Mouse (Mus musculus): Measurements from ENCODE around the gene Mrm2.

Gene Mrm2

DNA sequence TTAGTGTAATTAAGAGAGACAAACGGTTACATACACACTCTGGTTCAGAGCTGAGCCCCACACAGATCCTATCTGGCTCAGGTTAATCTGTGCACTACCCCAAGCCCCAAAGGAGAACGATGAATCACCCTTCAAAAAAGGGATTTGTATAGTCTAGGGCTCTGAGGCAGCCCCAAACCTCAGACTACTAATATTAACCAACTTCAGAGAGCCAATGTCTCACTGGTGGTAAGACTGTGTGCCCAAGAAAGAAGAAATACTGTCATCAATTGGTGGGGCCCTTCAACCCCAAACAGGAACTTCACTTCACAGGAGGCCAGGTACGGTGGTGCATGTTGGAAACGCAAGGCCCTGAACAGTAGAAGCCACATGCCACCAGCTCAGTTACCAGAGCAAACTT, 13.5 kb upstream of the Mrm2 start:
- no peak for DNase-seq (ENCODE audit: low spot score in 2 of 2)

DNA sequence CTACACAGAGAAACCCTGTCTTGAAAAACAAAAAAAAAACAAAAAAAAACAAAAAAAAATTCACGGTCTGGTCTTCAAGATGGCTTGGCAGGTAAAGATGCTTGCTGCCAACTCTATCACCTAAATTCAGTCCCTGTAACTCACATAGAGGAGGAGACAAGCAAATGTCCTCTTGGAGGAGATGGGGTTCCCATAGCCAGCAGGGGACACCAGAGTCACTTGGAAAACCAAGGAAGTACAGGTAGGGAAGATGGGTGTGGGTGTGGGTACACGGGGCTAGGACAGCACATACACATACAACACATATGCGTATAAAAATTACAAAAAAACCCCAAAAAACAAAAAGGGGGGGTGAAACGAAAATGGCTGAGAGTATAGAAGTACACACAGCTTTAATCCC, 11.2 kb upstream of the Mrm2 start:
- DNase-seq (ENCODE audit: low spot score in 2 of 2): no peak

DNA sequence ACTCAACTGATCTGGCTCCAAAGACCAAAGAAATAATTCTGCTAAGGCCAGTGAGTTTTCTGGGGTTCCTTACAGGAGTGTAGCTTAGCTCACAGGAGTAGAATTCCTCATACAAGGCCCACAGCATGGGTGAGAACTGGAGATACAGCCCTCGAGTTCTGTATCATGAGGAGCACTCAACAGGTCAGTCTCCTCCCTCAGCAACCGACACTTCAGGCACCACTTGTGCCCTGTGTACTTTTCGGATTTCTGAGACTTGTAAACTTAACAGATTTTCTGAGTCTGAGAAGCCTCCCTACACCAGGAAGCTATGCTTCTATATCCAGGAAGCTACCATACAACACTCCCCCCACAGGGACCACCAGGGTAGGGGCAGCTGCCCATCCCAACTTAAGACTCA, 8.1 kb upstream of the Mrm2 start:
- no peak for DNase-seq (ENCODE audit: low spot score in 2 of 2)

DNA sequence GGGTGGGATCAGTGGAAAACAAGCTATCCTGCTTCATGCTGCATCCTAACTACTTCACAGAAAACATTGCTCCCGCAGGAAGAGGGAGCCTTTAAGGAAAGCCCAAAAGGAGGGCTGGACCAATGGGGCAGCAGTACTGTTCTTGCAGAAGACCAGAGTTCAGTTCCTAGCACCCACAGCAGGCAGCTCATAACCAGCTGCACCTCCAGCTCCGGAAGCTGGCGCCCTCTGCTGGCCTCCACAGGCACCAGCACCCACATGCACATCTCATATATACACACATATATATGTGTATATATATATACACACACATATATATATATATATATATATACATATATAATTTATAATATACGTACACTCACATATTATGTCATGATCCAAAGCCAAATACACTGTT, 7.1 kb upstream of the Mrm2 start:
- no peak for DNase-seq (ENCODE audit: low spot score in 2 of 2)

DNA sequence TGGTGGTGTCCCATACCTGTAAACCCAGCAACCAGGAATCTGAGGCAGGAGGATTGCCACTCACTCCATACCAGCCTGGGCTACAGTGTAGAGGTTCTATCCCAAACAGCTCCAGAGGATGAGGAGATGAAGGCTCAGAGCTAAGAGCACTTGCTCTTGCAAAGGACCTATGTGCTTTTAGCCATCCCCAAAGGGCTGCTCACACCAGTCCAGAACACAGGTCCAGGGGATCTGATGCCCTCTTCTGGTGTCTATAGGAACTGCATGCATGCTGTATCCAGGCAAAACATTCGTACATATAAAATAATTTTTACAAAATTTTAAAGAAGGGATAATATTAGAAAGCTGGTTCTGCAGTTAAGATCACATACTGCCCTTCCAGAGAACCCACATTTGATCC, 5.0 kb upstream of the Mrm2 start:
- DNase-seq (ENCODE audit: low spot score in 2 of 2): peak in 1 of 2 experiments; percentile 17

DNA sequence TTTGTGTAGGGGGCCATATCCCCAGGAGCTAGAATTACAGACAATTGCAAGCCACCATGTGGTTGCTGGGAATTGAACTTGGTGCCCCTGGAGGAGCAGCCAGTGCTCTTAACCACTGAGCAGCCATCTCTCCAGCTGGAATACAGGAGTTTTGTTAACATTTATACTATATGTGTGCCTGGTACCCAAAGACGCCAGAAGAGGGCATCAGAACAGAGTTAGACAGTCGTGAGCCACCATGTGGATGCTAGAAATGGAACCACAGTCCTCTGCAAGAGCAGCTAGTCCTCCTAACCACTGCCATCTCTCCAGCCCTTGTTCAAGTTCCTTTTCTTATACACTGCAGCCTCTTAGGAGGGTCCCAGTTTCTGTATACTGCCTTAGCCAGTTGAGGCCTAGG, 1.9 kb upstream of the Mrm2 start:
- no peak for DNase-seq (ENCODE audit: low spot score in 2 of 2)

DNA sequence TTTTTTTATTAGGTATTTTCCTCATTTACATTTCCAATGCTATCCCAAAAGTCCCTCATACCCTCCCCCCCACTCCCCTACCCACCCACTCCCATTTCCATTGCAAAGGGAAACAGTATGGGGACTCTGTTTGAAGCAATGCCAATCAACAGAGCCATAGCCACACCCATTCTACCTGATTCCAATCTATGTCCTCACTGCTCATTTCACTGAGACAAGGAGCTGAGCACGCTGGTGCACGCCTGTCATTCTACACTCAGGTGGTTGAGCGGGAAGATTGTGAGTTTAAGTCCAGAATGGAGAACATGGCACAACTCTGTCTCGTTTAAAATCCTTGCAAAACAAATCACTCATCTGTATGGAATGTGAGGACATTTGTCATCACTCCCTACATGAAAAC, 821 bp upstream of the Mrm2 start:
- no peak for DNase-seq (ENCODE audit: low spot score in 2 of 2)

GRCm38 (mm10) chr5:140324058-140324457, 7.6 kb downstream of the Mrm2 start:
- no peak for DNase-seq (ENCODE audit: low spot score in 2 of 2)

- DNase-seq (ENCODE audit: low spot score in 2 of 2): no peak
Measured at GRCm38 (mm10) chr5:140321756-140322575, 9.7 kb downstream of the Mrm2 start.

DNA sequence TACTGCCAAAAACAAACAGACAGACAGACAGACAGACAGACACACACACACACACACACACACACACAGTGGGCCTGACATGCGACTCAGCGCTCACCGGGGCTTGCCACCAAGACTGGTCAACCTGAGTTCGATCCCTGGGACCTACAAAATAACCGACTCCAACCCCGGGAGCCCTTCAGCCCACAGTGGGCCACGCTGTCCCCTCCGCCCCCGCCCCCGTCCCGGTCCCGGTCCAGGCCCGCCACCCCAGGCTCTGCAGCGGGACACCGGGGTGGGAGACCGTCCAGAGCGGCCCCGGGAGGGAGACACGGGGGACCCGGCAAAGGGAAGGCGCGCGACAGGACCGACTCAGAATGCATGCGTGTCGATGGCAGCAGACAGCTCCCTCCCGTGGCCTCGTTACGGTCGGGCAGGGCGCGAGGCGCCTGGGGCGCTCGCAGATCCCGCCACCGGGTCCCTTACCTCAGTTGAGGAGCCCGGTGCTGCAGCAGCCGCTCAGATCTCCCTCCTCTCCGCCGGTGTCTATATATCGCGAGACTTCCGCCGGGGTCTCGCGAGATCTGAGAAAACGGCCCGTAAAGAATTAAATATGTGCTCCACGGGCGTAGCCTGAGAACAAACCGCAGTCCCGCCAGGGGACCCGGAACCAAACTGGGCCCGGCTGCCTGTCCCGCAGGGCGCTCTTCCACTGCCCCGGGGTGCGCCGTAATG, 10.5 kb downstream of the Mrm2 start, which contains the start of the genes Mad1l1 and Nudt1:
Mad1l1 (minus strand) TSS at position 511 of the 714 bp plus-strand sequence.
Nudt1 (plus strand) TSS at position 615 of the 714 bp plus-strand sequence.
- peak; percentile 75 to 93 for DNase-seq (ENCODE audit: low spot score in 2 of 2)

- DNase-seq (ENCODE audit: low spot score in 2 of 2): no peak
Measured at GRCm38 (mm10) chr5:140316716-140317115, 15.0 kb downstream of the Mrm2 start.

- DNase-seq (ENCODE audit: low spot score in 2 of 2): no peak
Measured at GRCm38 (mm10) chr5:140307602-140308001, 24.1 kb downstream of the Mrm2 start.

- no peak for DNase-seq (ENCODE audit: low spot score in 2 of 2)
Measured at GRCm38 (mm10) chr5:140306016-140306415, 25.7 kb downstream of the Mrm2 start.

DNA sequence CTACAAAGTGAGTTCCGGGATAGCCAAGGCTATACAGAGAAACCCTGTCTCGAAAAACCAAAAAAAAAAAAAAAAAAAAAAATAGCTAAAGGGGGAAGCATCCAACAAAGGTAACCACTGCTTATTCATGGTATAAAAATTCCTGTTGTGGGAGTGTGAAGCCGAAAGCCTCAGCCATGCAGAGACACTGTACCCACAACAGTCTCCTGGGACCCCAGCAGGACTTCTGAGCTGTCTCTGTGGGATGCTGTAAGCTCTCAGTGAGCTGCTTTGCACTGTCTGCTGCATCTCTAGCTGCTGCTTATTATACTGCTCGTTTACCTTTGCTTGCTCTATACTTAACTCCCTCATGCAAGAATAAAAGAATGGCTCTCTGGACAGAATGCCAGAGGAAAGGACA, 33.4 kb downstream of the Mrm2 start:
- DNase-seq (ENCODE audit: low spot score in 2 of 2): no peak

GRCm38 (mm10) chr5:140292152-140292551, 39.5 kb downstream of the Mrm2 start:
- peak; percentile 35 to 78 for DNase-seq (ENCODE audit: low spot score in 2 of 2)

GRCm38 (mm10) chr5:140289161-140289560, 42.5 kb downstream of the Mrm2 start:
- DNase-seq (ENCODE audit: low spot score in 2 of 2): no peak

GRCm38 (mm10) chr5:140288287-140288686, 43.4 kb downstream of the Mrm2 start:
- DNase-seq (ENCODE audit: low spot score in 2 of 2): no peak

GRCm38 (mm10) chr5:140284761-140285160, 46.9 kb downstream of the Mrm2 start:
- no peak for DNase-seq (ENCODE audit: low spot score in 2 of 2)

DNA sequence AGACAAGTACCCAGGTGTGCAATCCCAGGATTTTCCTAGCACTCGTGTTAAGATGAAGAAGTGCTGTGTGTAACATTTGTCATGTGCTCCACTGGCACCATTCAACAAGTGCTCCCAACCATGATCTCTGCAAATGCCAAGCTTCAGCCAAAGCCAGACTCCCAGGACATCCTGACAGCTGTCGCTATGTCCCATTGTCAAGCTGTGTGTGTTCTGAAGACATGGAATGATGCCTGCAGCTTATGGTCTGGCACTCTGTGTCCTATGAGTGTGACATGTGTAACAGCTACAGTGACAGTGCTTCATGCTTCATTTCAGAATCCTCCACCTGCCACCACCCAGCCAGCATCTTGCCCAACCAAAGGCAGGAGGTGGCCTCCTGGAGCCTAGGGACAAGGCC, 47.7 kb downstream of the Mrm2 start:
- DNase-seq (ENCODE audit: low spot score in 2 of 2): no peak

DNA sequence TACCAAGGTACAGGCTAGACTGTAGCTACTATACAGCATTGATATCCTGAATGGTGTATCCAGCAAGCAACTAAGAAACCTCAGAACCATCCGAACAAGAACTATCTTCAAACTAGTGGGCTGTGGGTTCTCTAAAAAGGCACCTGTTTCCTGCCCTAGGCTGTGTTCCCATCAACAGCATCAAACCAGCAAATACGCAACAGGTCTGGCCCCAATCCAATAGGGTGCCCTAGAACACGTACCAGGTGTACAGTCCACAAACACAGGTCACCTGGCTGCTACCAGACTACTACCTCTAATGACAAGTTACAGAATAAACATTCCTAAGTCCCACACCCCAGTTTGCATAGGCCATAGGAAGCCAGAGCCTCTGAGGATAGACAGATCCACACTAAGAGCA, 48.8 kb downstream of the Mrm2 start:
- DNase-seq (ENCODE audit: low spot score in 2 of 2): no peak

DNA sequence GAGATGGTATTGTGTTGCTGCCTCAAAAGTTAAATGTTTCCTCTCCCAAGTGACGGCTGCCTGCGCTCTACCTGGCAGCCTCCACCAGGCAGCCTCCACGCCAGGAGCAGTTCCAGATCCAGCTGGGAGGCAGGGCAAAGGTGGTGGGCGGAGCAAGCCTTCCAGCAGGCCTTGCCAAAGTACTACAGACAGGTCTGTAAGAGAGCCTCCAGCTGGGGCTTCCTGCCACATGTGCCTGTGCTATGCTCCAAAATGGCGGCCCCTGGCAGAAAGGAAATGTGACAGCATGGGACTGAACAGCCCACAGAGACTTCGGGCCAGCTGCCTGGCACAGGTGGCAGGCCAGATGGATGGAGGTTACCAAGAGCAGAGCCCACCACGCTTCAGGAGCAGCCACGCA, 49.3 kb downstream of the Mrm2 start:
- no peak for DNase-seq (ENCODE audit: low spot score in 2 of 2)

DNA sequence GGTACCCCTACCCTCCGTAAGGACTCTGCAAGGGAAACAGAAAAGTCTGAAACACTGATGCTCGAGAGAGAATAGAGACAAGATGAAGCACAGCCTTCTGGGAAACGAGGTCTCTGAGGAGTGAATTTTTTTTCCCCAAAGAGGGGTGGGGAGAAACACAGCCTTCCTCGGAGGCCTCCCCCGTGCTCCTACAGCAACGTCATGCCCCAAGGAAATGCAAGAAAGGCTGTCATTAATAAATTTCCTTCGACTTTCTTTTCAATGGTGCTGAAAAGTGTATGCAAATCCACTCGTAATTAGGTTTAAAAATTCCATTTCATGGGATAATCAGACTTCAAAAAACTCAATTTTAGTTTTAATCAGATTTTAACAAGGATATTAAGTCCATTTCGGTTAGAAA, 51.5 kb downstream of the Mrm2 start:
- no peak for DNase-seq (ENCODE audit: low spot score in 2 of 2)
